Mouse (Mus musculus): ENCODE data around the gene Akr1c13.

The Akr1c13 gene

DNA sequence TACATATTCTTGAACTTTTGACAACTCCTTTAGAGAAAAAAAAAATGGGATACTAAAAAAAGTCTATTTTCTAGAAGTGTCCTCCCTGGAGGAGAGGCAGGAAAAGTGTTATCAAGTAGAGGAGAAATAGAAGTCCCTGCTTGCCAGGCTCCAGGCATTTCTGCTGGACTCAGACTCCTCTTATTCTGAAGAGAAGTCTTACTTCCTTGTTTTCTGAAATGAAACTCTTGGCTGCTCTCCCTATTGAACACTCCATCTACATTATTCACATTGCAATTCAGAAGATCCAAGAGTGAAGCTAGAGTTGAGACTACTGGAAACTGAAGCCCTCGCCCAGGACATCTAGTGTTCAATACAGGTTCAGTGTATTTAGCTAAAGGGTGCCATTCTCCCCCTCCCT is 37.5 kb downstream of the Akr1c13 start, which contains the start of gene Akr1c19:
Gene Akr1c19 (plus strand): TSS at position 260 of the 400 bp plus-strand sequence.
- 0 out of 2 replicates have a peak, but pooled peaks have one; percentile 18 for TF ChIP-seq GATA4 (IDR thresholded peaks at IDR 0.05; ENCODE audit: insufficient replicate concordance, low read length)

GRCm38 (mm10) chr13:4230841-4231623 is 40.1 kb downstream of the Akr1c13 start:
- no peak for TF ChIP-seq GATA4 (IDR thresholded peaks at IDR 0.05; ENCODE audit: insufficient replicate concordance, low read length)

GRCm38 (mm10) chr13:4233135-4233534 is 42.2 kb downstream of the Akr1c13 start:
- no peak for TF ChIP-seq GATA4 (IDR thresholded peaks at IDR 0.05; ENCODE audit: insufficient replicate concordance, low read length)

DNA sequence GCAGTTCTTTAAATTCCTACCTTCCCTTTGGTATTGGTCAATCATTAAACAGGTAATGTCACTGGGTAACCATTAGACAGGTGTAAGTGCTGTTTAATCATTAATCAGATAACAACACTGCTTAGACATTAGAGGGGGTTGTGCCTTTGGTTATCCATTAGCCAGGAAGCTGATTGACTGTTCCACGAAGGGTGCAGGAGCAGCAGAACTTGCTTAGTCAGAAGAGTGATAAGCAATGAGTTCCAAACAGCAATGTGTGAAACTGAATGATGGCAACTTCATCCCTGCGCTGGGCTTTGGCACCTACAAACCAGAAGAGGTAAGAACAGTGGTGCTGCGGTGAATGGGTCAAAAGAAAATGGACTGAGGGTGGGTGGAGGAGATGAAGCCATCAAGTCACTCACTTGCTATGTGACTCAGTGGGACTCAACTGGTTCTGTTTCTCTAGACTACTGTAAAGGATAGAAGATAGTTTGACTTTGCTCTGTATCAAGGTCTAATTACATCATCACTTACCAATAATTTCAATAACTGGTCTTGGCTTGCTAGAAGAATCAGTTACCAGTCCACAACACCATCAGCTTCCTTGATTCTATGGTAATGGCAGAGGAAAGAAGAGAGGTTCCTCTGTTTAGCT is 42.7 kb downstream of the Akr1c13 start:
- TF ChIP-seq GATA4 (IDR thresholded peaks at IDR 0.05; ENCODE audit: insufficient replicate concordance, low read length): no peak; the same call in none of the 2 replicates

- TF ChIP-seq GATA4 (IDR thresholded peaks at IDR 0.05; ENCODE audit: insufficient replicate concordance, low read length): no peak
Measured at GRCm38 (mm10) chr13:4244861-4245559, 54.1 kb downstream of the Akr1c13 start.

DNA sequence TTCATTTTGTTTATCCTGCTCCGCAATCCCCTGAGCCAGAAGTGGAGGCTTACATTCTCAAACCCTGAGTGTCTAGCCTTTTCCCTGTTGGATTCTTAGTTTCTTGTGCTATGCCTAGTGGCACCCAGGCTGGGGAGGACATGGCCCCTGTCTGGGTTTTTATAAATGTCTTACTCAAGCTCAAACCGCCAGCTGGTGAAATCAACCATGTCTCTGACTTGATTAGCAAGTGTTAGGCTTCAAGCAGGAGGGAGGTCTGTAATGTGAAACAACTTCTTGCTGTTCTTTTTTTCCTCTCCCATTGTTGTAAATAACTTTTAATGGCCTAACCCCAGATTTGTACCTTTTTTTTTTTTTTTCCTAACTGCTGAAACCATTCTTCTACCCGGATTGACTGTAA is 58.4 kb downstream of the Akr1c13 start:
- TF ChIP-seq GATA4 (IDR thresholded peaks at IDR 0.05; ENCODE audit: insufficient replicate concordance, low read length): no peak
